Mouse (Mus musculus) heart, postnatal 0 days (tissue): ENCODE measurements at regions not wholly inside any gene's neighbourhood (a gene's known extent, or its start where the extent isn't known, plus 50 kb on each side); places are given as distances from the start of the nearest gene placed in this dataset.

Experiments used
- ATAC-seq: fragments of 200-750 bp; cut with Nextera tagmentation; 2 replicates; pipeline ENCODE4 v1.8.0; 2017; ENCODE audit warnings: low read depth, moderate number of reproducible peaks, moderate library complexity; ENCODE audit not compliant: insufficient read depth
- DNase-seq: peaks from one replicate; pipeline ENCODE4 v3.0.0-alpha.2; 2016; ENCODE audit warnings: low spot score
- H3K27ac ChIP-seq: fragments of 300-500 bp; sonication (generic); 2 replicates; pipeline ENCODE4 v1.5.1; 2014; ENCODE audit warnings: low read depth, mild to moderate bottlenecking
- H3K27me3 ChIP-seq: fragments of 300-500 bp; sonication (generic); 2 replicates; pipeline ENCODE4 v1.6.1; 2014; ENCODE audit warnings: low read length, mixed read lengths; ENCODE audit not compliant: control insufficient read depth, insufficient read depth
- H3K36me3 ChIP-seq: fragments of 300-500 bp; sonication (generic); replicated peaks from 2 replicates; pipeline ENCODE4 v1.6.1; 2014; ENCODE audit warnings: low read length, mixed read lengths; ENCODE audit not compliant: control insufficient read depth, insufficient read depth
- H3K4me1 ChIP-seq: fragments of 300-500 bp; sonication (generic); 2 replicates; pipeline ENCODE4 v1.6.1; 2014; ENCODE audit warnings: antibody characterized with exemption; ENCODE audit not compliant: control insufficient read depth, insufficient read depth
- H3K4me2 ChIP-seq: fragments of 300-500 bp; sonication (generic); 2 replicates; pipeline ENCODE4 v1.6.1; 2014; ENCODE audit warnings: low read depth, mild to moderate bottlenecking, low read length, moderate library complexity
- H3K4me3 ChIP-seq: fragments of 300-500 bp; sonication (generic); 2 replicates; pipeline ENCODE4 v1.5.1; 2014; ENCODE audit warnings: low read depth, low read length
- H3K9ac ChIP-seq: fragments of 300-500 bp; sonication (generic); replicated peaks from 2 replicates; pipeline ENCODE4 v1.6.1; 2014; ENCODE audit warnings: low read depth, low read length, mixed read lengths
- H3K9me3 ChIP-seq: fragments of 300-500 bp; sonication (generic); replicated peaks from 2 replicates; pipeline ENCODE4 v1.6.1; 2016; ENCODE audit warnings: low read length; ENCODE audit not compliant: control insufficient read depth
- CTCF ChIP-seq: IDR thresholded peaks from 2 replicates; pipeline ENCODE4 v1.5.1; 2016; ENCODE audit warnings: antibody characterized with exemption, control low read depth, low read depth
- EP300 ChIP-seq: IDR thresholded peaks from 2 replicates; pipeline ENCODE4 v1.6.1; 2016; ENCODE audit warnings: antibody characterized with exemption, low read depth
- WGBS: fragments of 180-500 bp; shearing (Covaris S2); extraction: QIAGEN DNeasy Blood & Tissue Kit; methylation state at CpG from one replicate; pipeline ENCODE4 v1.1.7; 2014; 5-methylcytosine and 5-hydroxymethylcytosine counted together

DNA sequence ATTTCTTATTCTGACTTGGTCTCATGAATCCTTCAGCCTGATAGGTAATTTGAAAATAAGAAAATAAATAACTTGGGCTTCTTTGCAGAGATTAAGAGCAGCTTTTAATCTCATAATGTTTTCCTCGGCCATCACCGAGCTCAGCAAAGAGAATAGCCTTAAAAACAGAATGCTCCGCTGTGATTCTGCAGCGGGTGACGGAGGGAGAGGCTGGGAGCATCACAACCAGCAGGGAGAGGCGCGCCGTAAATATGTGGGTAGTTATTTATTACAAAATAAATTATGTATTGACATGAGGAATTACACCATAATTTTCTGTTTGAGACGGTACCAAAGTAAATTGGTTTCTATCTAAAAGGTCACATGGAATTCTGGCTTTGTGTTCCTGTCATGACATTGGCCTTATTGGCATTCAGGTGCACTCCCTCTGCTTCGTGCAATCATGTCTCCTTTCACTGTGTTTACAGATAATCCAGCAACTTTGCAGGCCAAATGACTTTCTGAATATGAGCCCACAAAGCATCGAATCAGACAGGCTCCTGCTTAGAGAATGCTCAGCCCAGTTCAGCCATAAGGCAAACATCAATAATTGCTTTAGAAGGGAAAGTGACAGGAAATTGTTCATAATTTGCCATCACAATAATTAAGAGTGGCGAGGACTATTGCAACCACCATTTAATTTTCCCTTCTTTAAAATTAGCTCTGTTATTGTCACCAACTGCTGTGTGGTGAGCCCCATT is 494.4 kb downstream of the Hace1 start:
- no peaks in the 10 kb centered on the region for H3K27me3 ChIP-seq
- DNase-seq, result no peak
- no peak for ATAC-seq
- H3K4me3 ChIP-seq, result no peak overlapping the region
- H3K9me3 ChIP-seq, result no peaks in the 10 kb centered on the region
- H3K4me2 ChIP-seq, result no peak overlapping the region
- no peak overlapping the region for H3K9ac ChIP-seq
- H3K36me3 ChIP-seq, result no peaks in the 10 kb centered on the region
- TF ChIP-seq CTCF (no peak), EP300 (no peak)
- H3K4me1 ChIP-seq, result no peaks in the 10 kb centered on the region
- 84% methylated on average over 12 of the region's 12 CpGs for WGBS
- no peak overlapping the region for H3K27ac ChIP-seq

- Histone ChIP-seq H3K36me3 (no peaks in the 10 kb centered on the region), H3K4me3 (no peak overlapping the region), H3K4me2 (no peak overlapping the region), H3K9ac (no peak overlapping the region), H3K27ac (no peak overlapping the region), H3K4me1 (no peaks in the 10 kb centered on the region), H3K27me3 (no peaks in the 10 kb centered on the region), H3K9me3 (no peaks in the 10 kb centered on the region)
- 67% methylated on average over 16 of the region's 16 CpGs for WGBS
- ATAC-seq (no peak), DNase-seq (no peak)
- TF ChIP-seq CTCF (no peak), EP300 (no peak)
These were observed 495.2 kb downstream of the Hace1 start for GRCm38 (mm10) chr10:46072550-46073470.

- WGBS, result 59% methylated on average over 4 of the region's 4 CpGs
- Histone ChIP-seq H3K36me3 (no peaks in the 10 kb centered on the region), H3K4me2 (no peak overlapping the region), H3K4me3 (no peak overlapping the region), H3K27ac (no peak overlapping the region), H3K27me3 (no peaks in the 10 kb centered on the region), H3K4me1 (no peaks in the 10 kb centered on the region), H3K9me3 (no peaks in the 10 kb centered on the region), H3K9ac (no peak overlapping the region)
- no peak for TF ChIP-seq CTCF
- TF ChIP-seq EP300, result no peak
- ATAC-seq (no peak), DNase-seq (no peak)
These were observed 510.1 kb downstream of the Hace1 start for GRCm38 (mm10) chr10:46087766-46088165.

- Histone ChIP-seq H3K27me3 (no peaks in the 10 kb centered on the region), H3K9me3 (no peaks in the 10 kb centered on the region), H3K4me3 (no peak overlapping the region), H3K9ac (no peak overlapping the region), H3K27ac (no peak overlapping the region), H3K4me2 (no peak overlapping the region), H3K4me1 (no peaks in the 10 kb centered on the region), H3K36me3 (no peaks in the 10 kb centered on the region)
- ATAC-seq (no peak), DNase-seq (no peak)
- TF ChIP-seq EP300, result no peak
- TF ChIP-seq CTCF, result no peak
These were observed 523.2 kb downstream of the Hace1 start for GRCm38 (mm10) chr10:46100837-46101236.

- no peaks in the 10 kb centered on the region for H3K4me1 ChIP-seq
- no peak for ATAC-seq
- no peak overlapping the region for H3K9ac ChIP-seq
- no peaks in the 10 kb centered on the region for H3K36me3 ChIP-seq
- H3K27ac ChIP-seq, result no peak overlapping the region
- no peak overlapping the region for H3K4me3 ChIP-seq
- no peak for DNase-seq
- H3K9me3 ChIP-seq, result no peaks in the 10 kb centered on the region
- TF ChIP-seq CTCF, result no peak
- no peak for TF ChIP-seq EP300
- 68% methylated on average over 4 of the region's 4 CpGs for WGBS
- no peak overlapping the region for H3K4me2 ChIP-seq
- no peaks in the 10 kb centered on the region for H3K27me3 ChIP-seq
These were observed 531.2 kb downstream of the Hace1 start for GRCm38 (mm10) chr10:46108810-46109209.
